Mouse (Mus musculus): ENCODE measurements around the gene Tent5b.
"Not testable (repeated sequence)": the region's sequence is repeated elsewhere in the genome, so short reads cannot be mapped to it uniquely, and the experiment has no call there.

The Tent5b gene

DNA sequence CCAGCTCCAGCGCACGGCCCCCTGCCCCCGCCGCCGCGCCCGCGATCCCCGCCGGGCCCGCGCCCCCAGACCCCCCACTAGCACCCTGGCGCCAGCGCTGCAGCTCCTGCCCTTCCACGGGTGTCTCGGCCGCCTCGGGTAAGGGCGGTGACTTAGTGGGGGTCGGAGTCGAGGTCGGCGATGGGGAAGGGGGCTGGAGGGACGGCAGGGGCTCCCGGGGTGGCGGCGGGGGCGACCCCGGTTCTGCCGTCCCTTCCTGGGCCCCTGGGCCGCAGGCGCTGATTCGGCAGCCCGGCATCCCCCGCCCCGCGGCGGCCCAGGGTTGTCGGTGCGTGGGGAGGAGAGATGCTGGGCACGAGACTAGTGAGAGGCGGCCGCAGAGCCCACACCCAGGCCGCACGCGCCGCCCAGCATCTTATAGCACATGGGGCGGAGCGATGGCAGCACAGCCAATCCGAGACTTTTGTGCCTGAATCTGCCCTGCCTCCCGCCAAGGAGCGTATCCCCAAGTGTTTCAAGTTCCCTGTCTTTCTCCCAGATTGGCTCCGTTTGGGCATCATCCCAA is 18.3 kb downstream of the Tent5b start, which contains the start of gene Trnp1:
Trnp1 (minus strand) TSS at position 391 of the 565 bp plus-strand sequence.
- DNase-seq (ENCODE audit: extremely low read depth, low read depth, low spot score), result no peak

DNA sequence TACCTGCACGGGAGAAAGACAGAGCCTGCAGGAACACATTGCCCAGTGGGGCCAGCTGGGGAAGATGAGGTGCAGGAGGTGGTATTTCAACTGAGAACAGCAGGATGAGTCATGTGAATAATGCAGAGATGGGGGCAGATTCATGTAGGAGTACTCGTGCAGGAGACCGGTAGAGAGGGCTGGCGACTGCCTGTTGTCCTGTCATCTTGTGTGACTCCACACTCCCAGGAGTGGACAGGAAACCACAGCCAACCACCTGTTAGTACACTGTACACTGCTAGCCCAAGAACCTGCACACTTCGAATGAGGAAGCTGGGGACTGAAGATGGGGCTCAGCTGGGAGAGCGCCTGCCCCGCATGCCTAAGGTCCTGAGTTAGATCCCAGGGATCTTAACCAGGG is 21.6 kb downstream of the Tent5b start:
- no peak for DNase-seq (ENCODE audit: extremely low read depth, low read depth, low spot score)

- no peak for DNase-seq (ENCODE audit: extremely low read depth, low read depth, low spot score)
Measured at GRCm38 (mm10) chr4:133504300-133504699, 24.4 kb downstream of the Tent5b start.

GRCm38 (mm10) chr4:133504755-133505485 is 25.0 kb downstream of the Tent5b start:
- DNase-seq (ENCODE audit: extremely low read depth, low read depth, low spot score), result no peak

DNA sequence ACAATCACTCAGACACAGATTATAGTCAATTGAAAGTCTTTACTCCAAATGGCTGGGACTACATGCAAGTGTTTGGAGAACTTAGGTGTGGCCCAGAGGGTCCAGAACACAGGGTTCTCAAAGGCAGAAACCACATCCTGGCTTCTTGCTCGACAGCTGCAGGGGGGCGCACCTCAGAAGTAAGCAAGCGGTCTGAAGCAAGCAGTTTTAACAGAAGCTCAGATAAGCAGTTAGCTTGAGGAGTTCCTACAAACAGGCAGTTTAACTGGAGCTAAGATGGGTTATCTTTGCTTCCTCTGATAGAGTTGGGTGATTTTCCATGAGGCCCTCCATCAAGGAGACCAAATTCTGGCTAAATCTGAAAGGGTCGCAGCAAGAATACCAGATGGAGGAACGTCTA is 26.6 kb downstream of the Tent5b start:
- no peak for DNase-seq (ENCODE audit: extremely low read depth, low read depth, low spot score)

DNA sequence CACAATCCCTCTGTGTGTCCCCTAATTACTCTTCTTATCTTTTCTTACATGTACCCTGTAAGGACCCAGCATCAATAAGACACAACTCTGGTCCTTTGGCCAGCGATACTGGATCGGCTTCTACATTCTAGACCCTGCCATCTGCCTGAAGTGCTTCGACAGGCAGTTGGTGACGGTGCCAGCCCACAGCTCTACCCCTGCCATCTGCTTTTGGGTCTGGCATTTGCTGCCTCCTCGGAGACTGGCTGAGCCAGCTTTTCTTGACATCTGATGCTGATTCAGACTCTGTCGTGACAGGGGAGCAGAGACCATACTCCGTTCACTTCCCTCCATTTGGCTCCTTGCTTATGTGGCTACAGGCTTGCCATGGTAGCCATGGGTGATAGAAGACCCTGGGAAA is 29.1 kb downstream of the Tent5b start:
- DNase-seq (ENCODE audit: extremely low read depth, low read depth, low spot score), result no peak

GRCm38 (mm10) chr4:133511050-133511449 is 31.1 kb downstream of the Tent5b start:
- DNase-seq (ENCODE audit: extremely low read depth, low read depth, low spot score), result no peak

DNA sequence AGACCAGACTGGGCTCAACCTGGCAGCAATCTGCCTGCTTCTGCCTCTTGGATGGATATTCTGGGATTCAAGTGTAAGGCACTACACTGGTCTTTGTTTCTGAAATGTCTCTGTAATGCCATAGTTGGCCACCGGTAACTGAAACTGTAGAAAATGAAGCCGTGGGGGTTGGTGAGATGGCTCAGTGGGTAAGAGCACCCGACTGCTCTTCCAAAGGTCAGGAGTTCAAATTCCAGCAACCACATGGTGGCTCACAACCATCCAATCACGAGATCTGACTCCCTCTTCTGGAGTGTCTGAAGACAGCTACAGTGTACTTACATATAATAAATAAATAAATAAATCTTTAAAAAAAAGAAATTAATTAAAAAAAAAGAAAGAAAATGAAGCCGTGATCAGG is 32.6 kb downstream of the Tent5b start:
- not testable (repeated sequence) for DNase-seq (ENCODE audit: extremely low read depth, low read depth, low spot score)

- DNase-seq (ENCODE audit: extremely low read depth, low read depth, low spot score), result no peak
Measured at GRCm38 (mm10) chr4:133512972-133513371, 33.0 kb downstream of the Tent5b start.

DNA sequence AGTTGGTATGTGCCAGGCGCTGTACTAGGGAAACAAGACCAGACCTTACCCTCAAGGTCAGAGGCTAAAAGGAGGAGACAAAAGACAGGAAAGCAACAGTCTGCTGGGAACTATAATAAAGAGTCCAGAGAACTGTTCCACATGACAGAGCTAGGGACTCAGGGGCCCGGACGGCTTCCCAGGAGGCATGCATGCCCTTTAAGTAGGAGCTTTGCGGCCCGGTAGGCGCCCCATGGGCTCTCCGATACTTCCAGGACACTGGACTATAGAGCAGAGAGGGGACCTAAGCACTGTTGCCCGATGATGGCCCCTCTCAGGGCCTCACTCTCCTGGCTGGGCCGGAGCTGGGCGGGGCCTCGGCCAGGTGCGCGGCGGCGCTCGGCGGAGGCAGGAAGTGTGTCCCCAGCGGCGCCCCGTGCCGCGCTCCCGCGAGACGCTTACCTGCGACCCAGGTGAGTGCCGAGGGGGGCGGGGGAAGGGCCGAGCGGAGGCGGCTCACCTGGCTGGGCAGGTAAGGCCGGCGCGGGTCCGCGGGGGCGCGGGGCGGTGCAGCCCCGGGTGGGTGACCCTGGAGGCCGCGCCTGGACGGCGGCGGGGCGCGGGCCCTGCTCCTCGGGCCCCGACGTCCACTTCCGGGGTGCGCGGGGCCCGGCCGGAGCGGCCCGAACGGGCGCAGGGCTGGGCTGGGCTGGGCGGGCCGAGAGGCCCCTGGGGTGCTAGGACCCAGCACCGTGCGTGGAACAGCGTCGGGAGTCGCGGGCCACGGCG is 38.9 kb downstream of the Tent5b start, which contains the start of gene Kdf1:
Kdf1 (plus strand) TSS at position 363 of the 768 bp plus-strand sequence.
- DNase-seq (ENCODE audit: extremely low read depth, low read depth, low spot score), result no peak

GRCm38 (mm10) chr4:133519369-133519665 is 39.4 kb downstream of the Tent5b start:
- DNase-seq (ENCODE audit: extremely low read depth, low read depth, low spot score), result no peak

DNA sequence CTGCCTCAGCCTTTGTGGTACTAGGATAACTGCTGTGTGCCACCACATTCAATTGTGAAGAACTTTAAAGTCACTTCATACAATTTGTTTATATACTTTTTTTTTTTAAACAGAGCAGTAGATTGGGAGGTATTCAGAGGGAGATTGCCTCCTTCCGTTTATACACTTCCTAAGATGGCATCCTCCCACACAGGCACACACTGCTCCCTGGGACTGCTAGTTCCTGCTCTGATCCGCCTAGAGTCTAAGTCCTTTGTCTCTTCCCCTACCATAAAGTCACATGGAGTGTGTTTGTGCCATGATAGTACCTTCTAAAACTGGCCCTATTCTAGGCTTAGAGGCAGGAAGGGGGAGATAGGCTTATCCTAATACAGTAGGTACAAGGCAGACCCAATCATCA is 41.6 kb downstream of the Tent5b start:
- no peak for DNase-seq (ENCODE audit: extremely low read depth, low read depth, low spot score)

- DNase-seq (ENCODE audit: extremely low read depth, low read depth, low spot score), result no peak
Measured at GRCm38 (mm10) chr4:133527788-133528187, 47.9 kb downstream of the Tent5b start.

DNA sequence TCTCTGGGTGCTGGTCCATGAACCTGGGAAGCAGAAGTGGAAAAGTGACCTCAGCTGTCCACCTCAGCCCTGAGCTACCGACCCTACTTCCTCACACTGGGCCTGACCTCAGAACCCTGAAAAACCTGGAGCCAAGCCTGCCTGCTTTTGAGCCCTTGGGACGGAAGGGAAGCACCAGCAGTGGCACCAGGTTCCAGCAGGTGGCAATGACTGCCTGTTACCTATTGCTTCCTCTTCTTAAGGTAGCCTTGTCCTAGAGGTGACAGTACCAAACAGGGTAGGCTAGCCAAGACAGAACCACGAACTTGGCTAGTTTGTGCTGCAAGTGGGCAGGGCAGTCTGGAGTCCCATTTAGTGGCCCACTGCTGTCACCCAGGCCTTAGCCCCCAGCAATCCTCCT is 52.8 kb downstream of the Tent5b start:
- DNase-seq (ENCODE audit: extremely low read depth, low read depth, low spot score), result no peak

DNA sequence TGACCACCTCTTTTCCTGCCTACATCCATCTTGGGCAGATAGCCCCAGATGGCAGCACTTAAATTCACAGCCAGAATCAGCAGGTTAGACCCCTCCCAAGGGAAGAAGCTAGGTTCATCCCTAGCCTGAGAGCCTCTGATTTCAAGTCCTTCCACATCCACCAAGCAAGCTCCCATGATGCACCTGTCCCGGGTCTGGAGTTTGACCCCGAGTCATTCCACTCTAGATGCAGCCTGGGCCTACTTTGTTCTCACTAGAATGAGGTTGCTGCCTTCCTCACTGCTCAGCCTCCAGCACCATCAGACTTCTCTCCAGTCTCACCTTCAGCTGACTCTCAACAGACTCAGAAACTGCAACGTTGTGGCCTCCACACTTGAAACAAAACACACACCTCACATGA is 56.1 kb downstream of the Tent5b start:
- no peak for DNase-seq (ENCODE audit: extremely low read depth, low read depth, low spot score)

GRCm38 (mm10) chr4:133536652-133537051 is 56.7 kb downstream of the Tent5b start:
- DNase-seq (ENCODE audit: extremely low read depth, low read depth, low spot score), result no peak

All from fat pad, adult 2 months (tissue).